Comparison of ENCODE assay signal across 8 mouse cellular contexts in the genomic region with DNA sequence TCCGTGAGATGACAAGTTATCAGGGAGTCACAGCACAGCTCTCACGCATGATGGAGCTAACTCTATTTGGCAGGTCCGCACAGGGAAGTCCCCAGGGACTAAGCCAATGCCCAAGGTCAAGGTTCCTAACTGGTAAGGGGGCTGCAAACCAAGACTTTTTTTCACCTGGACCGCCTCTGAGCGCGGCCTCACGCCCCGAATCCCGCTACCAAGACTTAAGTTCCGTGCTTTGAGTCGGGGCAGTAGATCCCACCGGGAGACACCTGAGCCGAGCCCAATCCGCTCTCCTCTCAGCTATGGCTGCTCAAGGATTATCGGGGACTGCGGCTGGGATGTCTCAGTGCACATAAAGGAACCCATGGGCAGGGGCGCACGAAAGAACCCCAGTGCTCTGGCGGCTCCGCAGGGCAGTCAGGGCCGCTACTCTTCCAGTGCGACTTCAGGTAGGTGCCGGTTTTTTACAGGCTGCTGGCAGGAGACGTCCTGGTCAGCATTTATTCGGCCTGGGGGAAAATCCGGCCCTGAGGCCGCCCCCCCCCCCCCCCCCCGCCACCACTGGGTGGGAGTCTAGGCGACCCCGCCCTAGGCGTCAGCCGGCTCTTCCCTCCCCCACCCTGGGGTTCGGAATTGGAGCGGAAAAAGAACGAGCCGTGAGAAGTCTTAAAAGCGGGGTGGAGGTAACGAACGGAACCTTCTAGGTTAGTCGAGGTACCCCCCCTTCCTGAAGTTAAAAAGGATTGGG. TPM values are rescaled to one million over a fixed set of nuclear protein-coding genes. Genes with fewer than 3 reads are reported as not detected.
DNase-seq lines count a peak whose midpoint lies in the region; ATAC-seq and TF ChIP-seq lines count a peak whose summit lies in the region.

Rbpms2 (plus strand) TSS at position 624 of the 742 bp plus-strand sequence.

- peak within 1 kb of the TSS; percentile 58 for H3K4me3 ChIP-seq in erythroblast, embryonic 14.5 days (replicated peaks)
- peak within 1 kb of the TSS; percentile 83 for H3K4me3 ChIP-seq in heart, embryonic 15.5 days
- peak within 1 kb of the TSS; percentile 76 for H3K4me3 ChIP-seq in kidney, postnatal 0 days (replicated peaks; ENCODE audit: low read depth, low read length)
- peak within 1 kb of the TSS; percentile 91 for H3K4me3 ChIP-seq in testis, adult 2 months (ENCODE audit: control insufficient read depth, low read depth, low read length)

- peak; percentile 43 for DNase-seq in embryo, embryonic 10.5 days (ENCODE audit: low spot score)
- peak; percentile 44 for DNase-seq in kidney, postnatal 0 days (ENCODE audit: low spot score)
- peak; percentile 11 for DNase-seq in lung, postnatal 25 days (ENCODE audit: low spot score)
- DNase-seq in ovary, postnatal 14 days (ENCODE audit: low spot score) = no peak

- H3K4me1 ChIP-seq in erythroblast, embryonic 14.5 days (ENCODE audit: control insufficient read depth) = peaks cover 16% of the 10 kb centered on the region
- H3K4me1 ChIP-seq in heart, embryonic 15.5 days (replicated peaks) = peaks cover 18% of the 10 kb centered on the region; the same call in 1 of the 2 replicates
- peaks cover 13% of the 10 kb centered on the region; the same call in 1 of the 2 replicates for H3K4me1 ChIP-seq in kidney, postnatal 0 days (replicated peaks; ENCODE audit: insufficient read depth, low read length)
- H3K4me1 ChIP-seq in testis, adult 2 months (ENCODE audit: control insufficient read depth, insufficient read depth, low read length) = peaks cover 16% of the 10 kb centered on the region

- no peak for TF ChIP-seq POLR2A in testis, adult 2 months (IDR thresholded peaks at IDR 0.05; ENCODE audit: control insufficient read depth, low read depth, low read length)

- H3K4me2 ChIP-seq in heart, embryonic 15.5 days = peak within 1 kb of the TSS; percentile 83
- H3K4me2 ChIP-seq in kidney, postnatal 0 days (ENCODE audit: low read length) = peak within 1 kb of the TSS; percentile 99

- TF ChIP-seq CTCF in kidney, postnatal 0 days (IDR thresholded peaks at IDR 0.05; ENCODE audit: low read depth) = no peak
- no peak for TF ChIP-seq CTCF in testis, adult 2 months (IDR thresholded peaks at IDR 0.05; ENCODE audit: control insufficient read depth, insufficient read depth, insufficient replicate concordance, low read depth, low read length)

- H3K36me3 ChIP-seq in erythroblast, embryonic 14.5 days (ENCODE audit: control insufficient read depth) = no peaks in the 10 kb centered on the region
- H3K36me3 ChIP-seq in heart, embryonic 15.5 days = no peaks in the 10 kb centered on the region
- no peaks in the 10 kb centered on the region for H3K36me3 ChIP-seq in kidney, postnatal 0 days (ENCODE audit: insufficient read depth, low read length)
- H3K36me3 ChIP-seq in testis, adult 2 months (ENCODE audit: control insufficient read depth, insufficient read depth, low read length) = no peaks in the 10 kb centered on the region

- H3K9me3 ChIP-seq in erythroblast, embryonic 14.5 days (ENCODE audit: control insufficient read depth, low read length) = peaks cover 11% of the 10 kb centered on the region; the same call in 1 of the 2 replicates
- no peaks in the 10 kb centered on the region for H3K9me3 ChIP-seq in heart, embryonic 15.5 days (replicated peaks)
- no peaks in the 10 kb centered on the region for H3K9me3 ChIP-seq in kidney, postnatal 0 days (replicated peaks; ENCODE audit: low read length)

- no peak for ATAC-seq in erythroblast, adult 5-6 weeks (replicated peaks; ENCODE audit: low FRiP score, poor library complexity, severe bottlenecking)
- no peak for ATAC-seq in heart, embryonic 15.5 days (replicated peaks; ENCODE audit: insufficient number of reproducible peaks, insufficient read depth, low FRiP score, low read depth)
- no peak for ATAC-seq in kidney, postnatal 0 days (replicated peaks; ENCODE audit: low FRiP score, low read depth)

- 1% methylated on average over 39 of the region's 40 CpGs for WGBS in heart, embryonic 15.5 days
- WGBS in kidney, postnatal 0 days = 2% methylated on average over 39 of the region's 40 CpGs

- peak within 1 kb of the TSS; percentile 86 for H3K9ac ChIP-seq in heart, embryonic 15.5 days
- peak within 1 kb of the TSS; percentile 81 for H3K9ac ChIP-seq in kidney, postnatal 0 days (ENCODE audit: low read depth, low read length)

- peaks cover 87% of the 10 kb centered on the region for H3K27me3 ChIP-seq in erythroblast, embryonic 14.5 days (ENCODE audit: control insufficient read depth)
- no peaks in the 10 kb centered on the region for H3K27me3 ChIP-seq in heart, embryonic 15.5 days
- no peaks in the 10 kb centered on the region for H3K27me3 ChIP-seq in kidney, postnatal 0 days (ENCODE audit: insufficient read depth, low read length)
- peaks cover 2% of the 10 kb centered on the region; the same call in 1 of the 2 replicates for H3K27me3 ChIP-seq in testis, adult 2 months (ENCODE audit: control insufficient read depth, insufficient read depth, low read length)

- peak within 1 kb of the TSS; percentile 91 for H3K27ac ChIP-seq in heart, embryonic 15.5 days
- H3K27ac ChIP-seq in kidney, postnatal 0 days = peak within 1 kb of the TSS; percentile 89
- peak within 1 kb of the TSS; percentile 65 for H3K27ac ChIP-seq in testis, adult 2 months (ENCODE audit: control insufficient read depth, insufficient read depth, low read depth, low read length)

RNA-seq across cellular contexts. Expression of gene Rbpms2, which starts in this region (rescaled TPM):
- 0.09 and 0.12 TPM in 2 replicates for polyA plus RNA-seq in erythroblast, embryonic 14.5 days (2012)
- 0.84 TPM in 1 of 2 replicates, not detected in the other for total RNA-seq in erythroblast, adult 5-6 weeks (2015; ENCODE audit: low replicate concordance)
- total RNA-seq in erythroblast, adult 5-6 weeks (2017; ENCODE audit: low replicate concordance) = 0.17 TPM in 1 of 2 replicates, not detected in the other
- polyA plus RNA-seq in heart, embryonic 15.5 days (2015; fragmentation: Nextera tagmentation; extraction: Ambion mirVana) = 90.2 and 98.2 TPM in 2 replicates
- polyA plus RNA-seq in kidney, postnatal 0 days (2015; fragmentation: Nextera tagmentation; extraction: Ambion mirVana) = 38.6 and 39.2 TPM in 2 replicates
- polyA plus RNA-seq in testis, adult 2 months (2012; rRNA removed) = 11.5 and 14.1 TPM in 2 replicates

Comparison
In these comparisons a context has a peak if more than half of its experiments do, and no peak if none do; other contexts are left out.
1. RNA of gene Rbpms2 (polyA plus RNA-seq): 90.2 to 98.2 TPM in heart, embryonic 15.5 days, 38.6 to 39.2 TPM in kidney, postnatal 0 days and 11.5 to 14.1 TPM in testis, adult 2 months; 0.09 to 0.12 TPM in erythroblast, embryonic 14.5 days; every median in the first group is over 10 times any median in the second.
2. Peak in every context shown above with its lines, with median percentiles within 50 percentile points of each other: H3K4me3 ChIP-seq and H3K27ac ChIP-seq.